Mouse (Mus musculus) heart, embryonic 11.5 days (tissue): ENCODE results near the gene Dpep3. TPM values are rescaled to one million over a fixed set of nuclear protein-coding genes. Genes with fewer than 3 reads are reported as not detected.

ENCODE experiments used
- ATAC-seq: fragments of 200-750 bp; cut with Nextera tagmentation; replicated peaks from 2 replicates; pipeline ENCODE4 v1.8.0; 2017; ENCODE audit warnings: moderate library complexity; ENCODE audit not compliant: insufficient number of reproducible peaks, low FRiP score, low TSS enrichment
- H3K27ac ChIP-seq: fragments of 300-500 bp; sonication (generic); 2 replicates; pipeline ENCODE4 v1.5.1; 2014; ENCODE audit warnings: mild to moderate bottlenecking, low read depth, low read length
- H3K27me3 ChIP-seq: fragments of 300-500 bp; sonication (generic); 2 replicates; pipeline ENCODE4 v1.6.1; 2014; ENCODE audit warnings: mild to moderate bottlenecking, low read length, mixed read lengths; ENCODE audit not compliant: control insufficient read depth, insufficient read depth
- H3K36me3 ChIP-seq: fragments of 300-500 bp; sonication (generic); 2 replicates; pipeline ENCODE4 v1.6.1; 2014; ENCODE audit warnings: mild to moderate bottlenecking, low read length, moderate library complexity, mixed read lengths; ENCODE audit not compliant: control insufficient read depth, insufficient read depth
- H3K4me1 ChIP-seq: fragments of 300-500 bp; sonication (generic); 2 replicates; pipeline ENCODE4 v1.6.1; 2014; ENCODE audit warnings: low read length; ENCODE audit not compliant: control insufficient read depth, insufficient read depth
- H3K4me2 ChIP-seq: fragments of 300-500 bp; sonication (generic); 2 replicates; pipeline ENCODE4 v1.6.1; 2014; ENCODE audit warnings: mild to moderate bottlenecking, moderate library complexity
- H3K4me3 ChIP-seq: fragments of 300-500 bp; sonication (generic); 2 replicates; pipeline ENCODE4 v1.5.1; 2014; ENCODE audit warnings: low read depth, low read length
- H3K9ac ChIP-seq: fragments of 300-500 bp; sonication (generic); 2 replicates; pipeline ENCODE4 v1.6.1; 2014; ENCODE audit warnings: mild to moderate bottlenecking, low read depth, low read length, moderate library complexity
- H3K9me3 ChIP-seq: fragments of 300-500 bp; sonication (generic); replicated peaks from 2 replicates; pipeline ENCODE4 v1.6.1; 2016; ENCODE audit warnings: low read length; ENCODE audit not compliant: control insufficient read depth
- WGBS: fragments of 180-500 bp; shearing (Covaris S2); extraction: QIAGEN DNeasy Blood & Tissue Kit; methylation state at CpG from one replicate; pipeline ENCODE4 v1.1.7; 2014; ENCODE audit not compliant: insufficient replicate concordance; 5-methylcytosine and 5-hydroxymethylcytosine counted together
- polyA plus RNA-seq: library from polyadenylated mRNA; unstranded; fragments of >200 nt; fragmentation: Nextera tagmentation; extraction: Ambion mirVana; gene quantifications from 2 replicates; pipeline ENCODE4 v1.2.1, GENCODE M21; 2014

The Dpep3 gene
- polyA plus RNA-seq, 1 experiment from 2014 or later: not detected

DNA sequence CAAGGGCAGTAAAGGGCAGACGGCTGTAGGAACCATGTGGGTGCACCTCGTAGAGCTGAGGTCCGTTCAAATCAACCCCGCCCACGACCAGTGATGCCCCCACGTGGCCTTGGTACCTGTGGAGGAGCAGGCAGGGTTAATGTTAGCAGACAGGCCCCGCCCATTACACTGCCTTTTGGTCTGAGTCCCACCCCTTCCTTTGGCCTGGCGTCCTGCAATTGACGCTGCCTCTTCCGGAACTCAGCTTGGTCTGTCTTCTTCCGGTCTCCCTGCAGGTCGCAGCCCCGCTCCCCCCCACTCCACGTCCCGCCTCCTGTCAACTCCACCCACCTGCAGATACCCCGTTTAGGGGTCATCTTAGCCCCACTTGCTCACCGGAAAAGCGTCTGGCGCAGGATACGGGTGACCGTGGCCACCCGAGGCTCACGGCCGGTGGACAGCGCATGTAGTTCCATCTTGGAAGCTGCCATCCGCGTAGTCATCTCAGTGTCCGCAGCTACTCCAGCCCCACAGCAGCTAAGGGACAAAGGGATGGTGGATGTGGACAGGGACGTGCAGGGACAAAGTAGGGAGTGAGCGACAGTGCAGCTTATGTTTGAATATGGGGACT, 42.3 kb downstream of the Dpep3 start:
- H3K27ac ChIP-seq: peak overlapping the region; percentile 94
- peaks cover 8% of the 10 kb centered on the region for H3K4me1 ChIP-seq
- H3K4me2 ChIP-seq: peak overlapping the region; percentile 97
- peaks cover 14% of the 10 kb centered on the region for H3K36me3 ChIP-seq
- no peaks in the 10 kb centered on the region for H3K9me3 ChIP-seq
- peak; percentile 84 for ATAC-seq
- H3K27me3 ChIP-seq: no peaks in the 10 kb centered on the region
- peak overlapping the region; percentile 83 for H3K4me3 ChIP-seq
- under 1% methylated on average over 30 of the region's 30 CpGs for WGBS
- H3K9ac ChIP-seq: peak overlapping the region; percentile 90

DNA sequence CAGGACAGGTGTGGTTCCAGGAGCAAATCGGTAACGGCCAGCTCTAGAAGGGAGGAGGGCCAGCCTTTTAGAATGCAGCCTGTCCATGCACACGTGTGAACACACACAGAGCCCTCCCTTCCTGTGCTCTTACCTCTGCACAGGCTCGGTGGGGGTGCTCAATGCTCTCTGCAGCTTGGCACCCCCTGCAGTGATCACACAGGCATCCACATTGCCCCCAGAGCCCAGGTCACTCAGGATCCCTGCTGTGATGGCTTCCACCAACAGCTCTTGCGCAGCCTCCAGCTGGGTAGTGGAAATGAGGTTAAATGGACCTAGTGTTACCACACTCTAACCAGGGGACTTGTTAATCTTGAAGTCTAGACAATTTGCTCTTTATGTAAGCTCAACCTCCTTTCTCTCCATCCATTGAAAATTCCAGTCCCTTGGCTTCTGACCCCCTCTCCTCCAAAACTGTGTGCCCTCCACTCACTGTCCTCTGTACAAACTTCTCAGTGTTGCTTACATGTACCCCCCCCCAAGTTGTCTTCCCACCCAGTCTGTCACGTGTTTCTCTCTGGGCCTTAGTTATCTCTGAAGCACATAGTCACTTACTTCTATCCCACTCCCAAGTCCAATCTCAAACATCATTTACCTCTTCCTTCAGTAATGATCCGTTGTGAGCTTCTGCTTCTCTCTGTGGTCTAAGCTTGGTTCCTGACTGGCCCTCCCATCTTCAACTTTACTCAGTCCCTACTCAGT, 43.2 kb downstream of the Dpep3 start:
- H3K9ac ChIP-seq: peak overlapping the region; percentile 90
- H3K4me1 ChIP-seq: peaks cover 8% of the 10 kb centered on the region
- no peaks in the 10 kb centered on the region for H3K9me3 ChIP-seq
- H3K4me3 ChIP-seq: peak overlapping the region; percentile 83
- H3K36me3 ChIP-seq: peaks cover 7% of the 10 kb centered on the region
- no peak for ATAC-seq
- peak overlapping the region; percentile 97 for H3K4me2 ChIP-seq
- 24% methylated on average over 7 of the region's 7 CpGs for WGBS
- H3K27me3 ChIP-seq: no peaks in the 10 kb centered on the region
- H3K27ac ChIP-seq: peak overlapping the region; percentile 57; the same call in 1 of the 2 replicates

DNA sequence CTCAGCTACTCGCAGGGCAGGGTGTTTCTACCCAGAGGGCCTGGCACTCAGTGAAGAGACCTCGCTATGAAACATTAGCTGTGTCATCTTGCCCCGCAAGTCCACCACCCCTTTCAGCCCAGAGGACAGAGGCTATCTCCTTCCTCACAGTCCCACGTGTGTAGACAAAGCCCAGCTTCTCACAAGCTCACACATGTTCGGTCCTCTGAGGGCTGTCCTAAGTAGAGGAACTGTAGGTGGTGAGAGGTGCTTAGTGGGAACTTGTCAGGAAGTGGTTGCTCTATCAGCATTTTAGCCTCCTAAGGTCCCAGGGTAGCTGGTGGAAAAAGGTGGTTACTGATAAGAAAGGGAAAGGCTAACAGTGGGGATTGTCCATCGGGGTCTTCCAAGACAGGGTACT, 44.1 kb downstream of the Dpep3 start:
- Histone ChIP-seq H3K9me3 (no peaks in the 10 kb centered on the region), H3K27ac (no peak overlapping the region), H3K9ac (no peak overlapping the region), H3K4me3 (no peak overlapping the region), H3K4me2 (no peak overlapping the region), H3K36me3 (peaks cover 5% of the 10 kb centered on the region; the same call in 1 of the 2 replicates), H3K27me3 (no peaks in the 10 kb centered on the region), H3K4me1 (peaks cover 8% of the 10 kb centered on the region)
- ATAC-seq: no peak
- WGBS: 51% methylated on average over 6 of the region's 6 CpGs

- Histone ChIP-seq H3K9me3 (no peaks in the 10 kb centered on the region), H3K4me2 (no peak within 1 kb of the TSS), H3K4me1 (peaks cover 8% of the 10 kb centered on the region), H3K9ac (no peak within 1 kb of the TSS), H3K27me3 (no peaks in the 10 kb centered on the region), H3K4me3 (no peak within 1 kb of the TSS), H3K36me3 (peaks cover 4% of the 10 kb centered on the region; the same call in 1 of the 2 replicates), H3K27ac (no peak within 1 kb of the TSS)
- ATAC-seq: no peak
- WGBS: 87% methylated on average over 2 of the region's 2 CpGs
Measured at GRCm38 (mm10) chr8:105933762-105934161, 45.5 kb downstream of the Dpep3 start, which contains the start of gene Ctrl. Ctrl (minus strand) TSS chr8:105933862.

DNA sequence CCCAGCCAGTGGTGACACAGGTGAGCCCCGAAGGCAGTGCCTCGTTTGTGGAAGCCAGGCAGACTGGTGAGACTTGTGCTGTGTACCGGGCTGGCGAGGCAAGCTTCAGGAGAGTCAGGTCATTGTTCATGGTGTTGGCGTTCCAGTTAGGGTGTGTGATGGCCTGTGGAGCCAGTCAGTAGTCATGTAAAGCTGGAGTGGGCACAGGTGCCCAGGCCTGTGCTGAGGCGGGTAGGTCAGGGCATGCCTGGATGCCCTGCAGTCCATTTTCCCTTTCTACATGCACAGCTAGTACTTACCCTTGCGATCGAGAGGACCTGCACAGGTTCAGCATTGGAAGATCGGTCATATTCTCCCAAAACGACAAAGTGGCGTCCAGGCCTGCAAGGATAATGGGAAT, 46.7 kb downstream of the Dpep3 start:
- peaks cover 4% of the 10 kb centered on the region; the same call in 1 of the 2 replicates for H3K36me3 ChIP-seq
- H3K27ac ChIP-seq: no peak overlapping the region
- H3K4me2 ChIP-seq: no peak overlapping the region
- WGBS: 82% methylated on average over 11 of the region's 11 CpGs
- peaks cover 8% of the 10 kb centered on the region for H3K4me1 ChIP-seq
- H3K27me3 ChIP-seq: no peaks in the 10 kb centered on the region
- H3K9me3 ChIP-seq: no peaks in the 10 kb centered on the region
- no peak overlapping the region for H3K9ac ChIP-seq
- no peak for ATAC-seq
- no peak overlapping the region for H3K4me3 ChIP-seq

DNA sequence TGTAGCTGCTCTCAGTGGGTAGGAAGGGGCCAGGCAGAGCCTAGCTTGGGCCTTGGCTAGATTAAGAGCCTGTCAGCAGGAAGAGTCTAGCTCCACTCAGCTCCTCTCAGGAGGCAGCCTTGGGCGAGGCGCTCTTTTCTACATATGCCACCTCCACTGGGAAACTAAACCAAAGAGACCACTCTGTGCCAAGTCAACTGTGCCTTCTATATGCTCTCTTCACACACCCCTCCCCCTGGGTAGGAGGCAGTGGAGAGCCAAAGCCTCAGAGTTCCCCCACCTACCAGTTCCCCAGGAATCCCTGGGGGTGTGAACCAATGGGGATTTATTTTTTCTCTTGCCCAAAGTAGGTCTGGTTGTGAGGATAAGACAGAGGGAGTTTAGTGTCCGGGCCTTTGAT, 48.0 kb downstream of the Dpep3 start:
- H3K4me1 ChIP-seq: peaks cover 4% of the 10 kb centered on the region
- H3K4me3 ChIP-seq: no peak overlapping the region
- H3K9me3 ChIP-seq: no peaks in the 10 kb centered on the region
- H3K27me3 ChIP-seq: no peaks in the 10 kb centered on the region
- no peak for ATAC-seq
- no peak overlapping the region for H3K27ac ChIP-seq
- H3K9ac ChIP-seq: no peak overlapping the region
- H3K36me3 ChIP-seq: peaks cover 4% of the 10 kb centered on the region; the same call in 1 of the 2 replicates
- WGBS: 83% methylated on average over 3 of the region's 3 CpGs
- H3K4me2 ChIP-seq: no peak overlapping the region

- Histone ChIP-seq H3K4me1 (no peaks in the 10 kb centered on the region), H3K4me3 (no peak overlapping the region), H3K27ac (no peak overlapping the region), H3K9me3 (no peaks in the 10 kb centered on the region), H3K27me3 (no peaks in the 10 kb centered on the region), H3K9ac (peak overlapping the region; percentile 23; the same call in 1 of the 2 replicates), H3K36me3 (peaks cover 4% of the 10 kb centered on the region; the same call in 1 of the 2 replicates), H3K4me2 (no peak overlapping the region)
- no peak for ATAC-seq
- WGBS: 16% methylated on average over 8 of the region's 8 CpGs
Measured at GRCm38 (mm10) chr8:105930602-105931001, 48.6 kb downstream of the Dpep3 start.

GRCm38 (mm10) chr8:105925123-105925522, 54.1 kb downstream of the Dpep3 start:
- no peaks in the 10 kb centered on the region for H3K27me3 ChIP-seq
- H3K4me3 ChIP-seq: no peak overlapping the region
- no peak for ATAC-seq
- H3K4me1 ChIP-seq: 0 out of 2 replicates have a peak, but pooled peaks cover 4% of the 10 kb centered on the region
- no peak overlapping the region for H3K27ac ChIP-seq
- WGBS: 68% methylated on average over 3 of the region's 3 CpGs
- H3K36me3 ChIP-seq: peaks cover 4% of the 10 kb centered on the region; the same call in 1 of the 2 replicates
- no peak overlapping the region for H3K9ac ChIP-seq
- H3K4me2 ChIP-seq: no peak overlapping the region
- no peaks in the 10 kb centered on the region for H3K9me3 ChIP-seq
